Mouse (Mus musculus): ENCODE results near the gene Erich3. TPM values are rescaled to one million over a fixed set of nuclear protein-coding genes. Genes with fewer than 3 reads are reported as not detected.
"Not testable (repeated sequence)": the region's sequence is repeated elsewhere in the genome, so short reads cannot be mapped to it uniquely, and the experiment has no call there.

The Erich3 gene
- 0.09 TPM in 2 replicates for polyA plus RNA-seq (2015; fragmentation: Nextera tagmentation; extraction: Ambion mirVana)

DNA sequence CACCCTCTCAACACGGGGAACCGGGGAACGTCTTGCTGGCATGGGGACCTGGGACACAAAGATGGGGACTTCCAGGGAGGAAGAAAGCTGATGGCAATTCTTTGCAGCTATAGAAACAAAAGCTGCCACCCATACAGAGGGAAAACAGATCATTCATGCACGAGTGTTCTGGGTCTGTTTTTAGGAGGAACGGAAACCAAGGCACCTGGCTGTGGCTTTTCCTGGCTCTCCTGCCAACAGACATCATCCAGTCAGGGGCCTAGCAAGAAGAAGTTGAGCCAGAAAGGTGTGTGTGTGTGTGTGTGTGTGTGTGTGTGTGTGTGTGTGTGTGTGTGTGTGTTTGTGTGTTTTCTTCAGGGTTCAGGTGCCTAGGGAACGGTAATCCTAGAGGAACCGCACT is at the start of gene Erich3:
TSS of gene Erich3 (plus strand) at position 315 of the 400 bp plus-strand sequence.
- no peak for ATAC-seq (ENCODE audit: insufficient number of reproducible peaks, low FRiP score, low TSS enrichment, low read depth)
- WGBS: 28% methylated on average over 7 of the region's 7 CpGs
- Histone ChIP-seq H3K36me3 (no peaks in the 10 kb centered on the region), H3K9ac (no peak within 1 kb of the TSS), H3K9me3 (no peaks in the 10 kb centered on the region), H3K4me3 (peak within 1 kb of the TSS; percentile 30), H3K4me2 (peak within 1 kb of the TSS; percentile 56), H3K4me1 (peaks cover 14% of the 10 kb centered on the region), H3K27ac (no peak within 1 kb of the TSS), H3K27me3 (peaks cover 24% of the 10 kb centered on the region)

DNA sequence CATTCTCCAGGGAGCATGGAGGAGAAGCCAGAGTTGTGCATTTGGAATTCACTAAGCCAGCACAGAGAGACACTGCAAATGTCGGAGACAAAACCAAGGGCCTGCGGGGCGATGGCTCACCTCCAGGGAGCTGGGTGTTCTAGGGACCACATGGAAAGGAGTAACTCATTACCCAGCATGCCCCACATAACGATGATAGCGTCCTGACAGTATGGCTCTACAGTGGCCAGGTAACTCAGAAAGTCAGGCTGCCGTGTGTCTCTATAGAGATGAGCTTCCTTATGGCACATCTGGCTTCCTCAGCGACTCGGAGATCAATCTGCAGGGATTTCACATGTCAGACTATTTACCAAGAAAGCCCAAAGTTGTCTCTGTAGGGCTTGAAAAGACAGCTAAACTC is 48.9 kb upstream of the Erich3 start:
- Histone ChIP-seq H3K27me3 (no peaks in the 10 kb centered on the region), H3K4me3 (no peak overlapping the region), H3K9ac (no peak overlapping the region), H3K4me2 (no peak overlapping the region), H3K9me3 (no peaks in the 10 kb centered on the region), H3K27ac (no peak overlapping the region), H3K4me1 (no peaks in the 10 kb centered on the region), H3K36me3 (no peaks in the 10 kb centered on the region; the same call in 1 of the 2 replicates)
- no peak for ATAC-seq (ENCODE audit: insufficient number of reproducible peaks, low FRiP score, low TSS enrichment, low read depth)
- WGBS: 89% methylated on average over 8 of the region's 8 CpGs

DNA sequence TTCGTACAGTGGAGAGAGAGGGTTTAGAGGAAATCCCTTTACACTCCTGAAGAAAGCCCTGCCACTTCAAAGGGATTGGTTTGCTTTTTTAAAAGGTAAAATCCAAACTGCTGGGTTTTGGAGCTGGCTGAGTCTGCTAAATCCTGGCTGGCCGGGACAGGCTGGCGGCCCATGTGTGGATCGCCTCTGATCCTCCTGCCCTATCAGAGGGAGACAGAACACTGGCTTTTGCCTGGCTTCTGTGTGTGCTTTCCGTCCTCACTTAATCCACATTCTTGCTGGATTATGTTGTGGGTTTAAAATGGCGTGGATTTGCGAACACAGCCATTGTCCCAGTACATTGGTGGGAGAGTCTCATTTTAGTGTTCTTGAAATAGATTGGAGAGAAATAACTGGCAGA is 48.4 kb upstream of the Erich3 start:
- H3K36me3 ChIP-seq: no peaks in the 10 kb centered on the region; the same call in 1 of the 2 replicates
- no peaks in the 10 kb centered on the region for H3K9me3 ChIP-seq
- ATAC-seq (ENCODE audit: insufficient number of reproducible peaks, low FRiP score, low TSS enrichment, low read depth): no peak
- H3K27me3 ChIP-seq: no peaks in the 10 kb centered on the region
- no peak overlapping the region for H3K27ac ChIP-seq
- 85% methylated on average over 7 of the region's 7 CpGs for WGBS
- H3K4me3 ChIP-seq: no peak overlapping the region
- H3K9ac ChIP-seq: no peak overlapping the region
- no peaks in the 10 kb centered on the region for H3K4me1 ChIP-seq
- H3K4me2 ChIP-seq: no peak overlapping the region

DNA sequence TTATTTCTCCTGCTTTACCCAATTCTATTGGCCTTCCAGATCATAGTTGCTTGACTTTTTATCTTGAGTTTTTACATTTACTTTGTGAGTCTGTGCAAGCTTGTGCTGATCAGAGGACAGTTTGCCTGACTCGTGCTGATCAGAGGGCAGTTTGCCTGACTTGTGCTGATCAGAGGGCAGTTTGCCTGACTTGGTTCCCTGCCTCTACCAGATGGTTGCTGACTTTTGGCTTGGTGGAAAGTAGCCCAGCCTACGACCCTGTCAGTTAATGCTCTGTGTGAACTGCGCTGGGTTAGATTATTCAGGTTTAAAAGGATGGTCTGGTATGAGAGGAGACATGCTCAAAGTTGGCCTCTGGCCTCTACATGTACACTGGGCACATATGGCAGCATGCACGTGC is 47.6 kb upstream of the Erich3 start:
- ATAC-seq (ENCODE audit: insufficient number of reproducible peaks, low FRiP score, low TSS enrichment, low read depth): no peak
- Histone ChIP-seq H3K27me3 (no peaks in the 10 kb centered on the region), H3K36me3 (no peaks in the 10 kb centered on the region; the same call in 1 of the 2 replicates), H3K4me3 (no peak overlapping the region), H3K4me2 (no peak overlapping the region), H3K9me3 (no peaks in the 10 kb centered on the region), H3K9ac (no peak overlapping the region), H3K27ac (no peak overlapping the region), H3K4me1 (no peaks in the 10 kb centered on the region)
- 86% methylated on average over 4 of the region's 4 CpGs for WGBS

DNA sequence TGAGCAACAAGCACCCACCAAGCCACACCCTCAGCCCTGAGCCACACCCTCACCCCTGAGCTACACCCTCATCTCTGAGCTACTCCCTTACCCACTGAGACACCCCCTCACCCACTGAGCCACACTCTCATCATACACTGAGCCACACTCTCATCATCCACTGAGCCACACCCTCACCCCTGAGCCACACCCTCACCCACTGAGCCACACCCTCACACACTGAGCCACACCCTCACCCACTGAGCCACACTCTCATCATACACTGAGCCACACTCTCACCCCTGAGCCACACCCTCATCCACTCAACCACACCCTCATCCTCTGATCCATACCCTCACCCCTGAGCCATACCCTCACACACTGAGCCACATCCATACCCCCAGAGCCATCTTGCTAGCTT is 35.4 kb upstream of the Erich3 start:
- ATAC-seq (ENCODE audit: insufficient number of reproducible peaks, low FRiP score, low TSS enrichment, low read depth): 0 out of 2 replicates have a peak, but pooled peaks have one; percentile 69
- no peak overlapping the region for H3K4me2 ChIP-seq
- no peak overlapping the region for H3K27ac ChIP-seq
- H3K9me3 ChIP-seq: no peaks in the 10 kb centered on the region
- H3K36me3 ChIP-seq: no peaks in the 10 kb centered on the region
- H3K4me1 ChIP-seq: no peaks in the 10 kb centered on the region
- H3K9ac ChIP-seq: no peak overlapping the region
- no peak overlapping the region for H3K4me3 ChIP-seq
- no peaks in the 10 kb centered on the region for H3K27me3 ChIP-seq

DNA sequence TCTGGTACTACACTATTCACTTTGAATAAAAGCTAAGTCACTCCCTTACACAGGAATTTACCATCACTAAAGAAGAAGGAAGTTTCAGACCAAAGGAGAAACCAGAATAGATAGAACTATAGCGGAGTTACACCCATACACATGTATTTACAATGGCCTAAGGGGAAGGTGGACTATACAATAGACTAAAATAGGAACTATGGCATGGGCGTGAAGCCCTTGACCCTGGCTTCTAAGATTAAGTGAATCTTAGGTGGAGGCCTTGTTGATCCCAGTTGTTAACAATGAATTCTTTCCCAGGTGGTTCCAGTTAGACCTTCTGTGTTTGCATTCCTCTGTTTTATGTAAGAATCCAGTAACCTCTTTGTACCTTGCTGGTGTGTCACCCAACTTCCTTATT is 32.4 kb upstream of the Erich3 start:
- not testable (repeated sequence) for H3K4me2 ChIP-seq; H3K9ac ChIP-seq; H3K36me3 ChIP-seq; H3K4me1 ChIP-seq; H3K27ac ChIP-seq; H3K27me3 ChIP-seq; ATAC-seq (ENCODE audit: insufficient number of reproducible peaks, low FRiP score, low TSS enrichment, low read depth); H3K4me3 ChIP-seq; H3K9me3 ChIP-seq
- 73% methylated on average over 2 of the region's 2 CpGs for WGBS

DNA sequence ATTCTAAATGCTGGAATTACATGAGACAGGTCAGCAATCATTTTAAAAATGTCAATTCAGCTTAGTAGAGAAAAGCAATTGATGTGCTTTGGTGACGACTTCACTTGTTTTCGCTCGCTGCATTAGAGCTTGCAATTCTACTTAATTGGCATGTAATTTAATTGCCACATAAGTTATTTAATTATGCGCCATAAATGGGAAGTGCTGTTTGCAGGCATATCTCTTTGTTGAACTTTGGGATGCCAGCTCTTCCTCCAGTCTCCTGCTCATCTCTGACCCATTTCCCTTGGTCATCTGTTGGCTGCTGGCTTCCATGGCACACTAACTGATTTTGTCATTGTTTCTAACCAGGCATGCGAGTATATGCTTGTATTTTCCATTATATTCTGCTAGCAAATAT is 30.6 kb upstream of the Erich3 start:
- Histone ChIP-seq H3K9me3 (no peaks in the 10 kb centered on the region), H3K9ac (no peak overlapping the region), H3K36me3 (no peaks in the 10 kb centered on the region), H3K27ac (no peak overlapping the region), H3K4me1 (no peaks in the 10 kb centered on the region), H3K4me3 (no peak overlapping the region), H3K4me2 (no peak overlapping the region), H3K27me3 (no peaks in the 10 kb centered on the region)
- WGBS: 79% methylated on average over 5 of the region's 5 CpGs
- ATAC-seq (ENCODE audit: insufficient number of reproducible peaks, low FRiP score, low TSS enrichment, low read depth): no peak

GRCm38 (mm10) chr3:154646638-154647442 is 16.8 kb upstream of the Erich3 start:
- H3K9ac ChIP-seq: no peak overlapping the region
- no peak overlapping the region for H3K27ac ChIP-seq
- WGBS: 44% methylated on average over 29 of the region's 29 CpGs
- no peaks in the 10 kb centered on the region for H3K9me3 ChIP-seq
- ATAC-seq (ENCODE audit: insufficient number of reproducible peaks, low FRiP score, low TSS enrichment, low read depth): no peak
- peaks cover 2% of the 10 kb centered on the region; the same call in 1 of the 2 replicates for H3K4me1 ChIP-seq
- peak overlapping the region; percentile 45 for H3K4me2 ChIP-seq
- peak overlapping the region; percentile 33 for H3K4me3 ChIP-seq
- H3K36me3 ChIP-seq: no peaks in the 10 kb centered on the region
- peaks cover 18% of the 10 kb centered on the region for H3K27me3 ChIP-seq

DNA sequence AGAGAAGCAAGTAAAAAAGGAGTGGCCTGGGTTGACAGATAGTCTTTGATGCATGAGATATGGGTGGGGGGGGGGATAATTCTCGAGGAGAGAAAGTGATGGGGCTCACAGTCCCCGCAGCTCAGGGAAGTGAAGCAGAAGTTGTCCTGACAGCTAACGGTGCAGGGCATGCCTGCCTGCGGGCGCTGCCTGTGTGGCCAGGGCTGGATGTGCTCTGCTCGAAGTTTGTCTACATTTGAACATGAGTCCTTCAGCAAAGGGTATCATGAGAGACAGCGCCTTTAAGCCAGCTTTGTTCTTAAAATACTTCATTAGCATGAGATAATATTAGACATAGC is 16.2 kb upstream of the Erich3 start:
- Histone ChIP-seq H3K4me3 (peak overlapping the region; percentile 33), H3K4me1 (peaks cover 2% of the 10 kb centered on the region; the same call in 1 of the 2 replicates), H3K27ac (no peak overlapping the region), H3K36me3 (no peaks in the 10 kb centered on the region), H3K9ac (no peak overlapping the region), H3K4me2 (peak overlapping the region; percentile 45), H3K27me3 (peaks cover 24% of the 10 kb centered on the region), H3K9me3 (no peaks in the 10 kb centered on the region)
- no peak for ATAC-seq (ENCODE audit: insufficient number of reproducible peaks, low FRiP score, low TSS enrichment, low read depth)
- 46% methylated on average over 7 of the region's 7 CpGs for WGBS

DNA sequence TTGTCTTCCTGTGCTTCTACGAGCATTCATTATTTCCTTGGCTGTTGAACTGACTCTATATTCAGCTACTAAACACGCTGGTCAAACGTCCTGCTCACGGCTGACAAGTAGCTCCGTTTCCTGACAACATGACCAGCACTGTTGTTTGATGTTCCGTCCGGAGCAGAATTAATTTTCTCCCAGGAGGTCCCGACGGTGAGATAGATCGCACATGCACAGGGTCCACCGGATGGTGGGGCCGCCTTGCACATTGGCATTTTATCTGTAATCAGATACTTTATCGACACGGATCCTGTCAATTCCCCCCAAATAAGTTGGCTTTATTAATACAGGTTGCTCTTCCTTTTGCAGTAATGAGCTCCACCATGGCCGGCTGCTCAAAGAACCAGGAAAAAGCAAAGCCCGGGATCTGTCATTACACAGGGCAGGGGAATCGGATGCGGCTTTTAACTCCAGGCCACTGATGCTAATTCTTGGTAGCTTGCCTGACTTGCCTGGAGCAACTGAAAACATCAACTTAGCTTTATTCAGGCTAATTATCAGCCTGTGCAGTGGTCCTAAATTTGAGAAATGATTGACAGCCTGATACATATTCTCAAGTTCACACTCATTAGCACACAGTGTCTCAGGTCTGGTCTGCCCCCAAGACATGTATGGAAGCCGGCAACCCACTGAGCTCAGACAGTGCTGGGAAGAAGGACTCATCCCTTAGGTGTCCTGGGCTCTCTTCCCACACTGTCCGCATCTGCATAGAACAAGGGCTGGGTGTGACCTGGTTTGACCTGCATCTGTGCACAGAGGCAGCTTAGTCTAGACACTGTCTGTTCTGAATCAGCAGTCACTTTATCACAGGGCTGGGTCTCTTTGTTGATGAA is 14.0 kb upstream of the Erich3 start:
- H3K36me3 ChIP-seq: no peaks in the 10 kb centered on the region
- H3K9ac ChIP-seq: no peak overlapping the region
- no peak overlapping the region for H3K4me2 ChIP-seq
- 47% methylated on average over 20 of the region's 20 CpGs for whole genome bisulfite sequencing
- ATAC-seq (ENCODE audit: insufficient number of reproducible peaks, low FRiP score, low TSS enrichment, low read depth): no peak
- H3K27me3 ChIP-seq: peaks cover 31% of the 10 kb centered on the region
- peaks cover 4% of the 10 kb centered on the region; the same call in 1 of the 2 replicates for H3K4me1 ChIP-seq
- no peak overlapping the region for H3K27ac ChIP-seq
- H3K9me3 ChIP-seq: no peaks in the 10 kb centered on the region
- no peak overlapping the region for H3K4me3 ChIP-seq

DNA sequence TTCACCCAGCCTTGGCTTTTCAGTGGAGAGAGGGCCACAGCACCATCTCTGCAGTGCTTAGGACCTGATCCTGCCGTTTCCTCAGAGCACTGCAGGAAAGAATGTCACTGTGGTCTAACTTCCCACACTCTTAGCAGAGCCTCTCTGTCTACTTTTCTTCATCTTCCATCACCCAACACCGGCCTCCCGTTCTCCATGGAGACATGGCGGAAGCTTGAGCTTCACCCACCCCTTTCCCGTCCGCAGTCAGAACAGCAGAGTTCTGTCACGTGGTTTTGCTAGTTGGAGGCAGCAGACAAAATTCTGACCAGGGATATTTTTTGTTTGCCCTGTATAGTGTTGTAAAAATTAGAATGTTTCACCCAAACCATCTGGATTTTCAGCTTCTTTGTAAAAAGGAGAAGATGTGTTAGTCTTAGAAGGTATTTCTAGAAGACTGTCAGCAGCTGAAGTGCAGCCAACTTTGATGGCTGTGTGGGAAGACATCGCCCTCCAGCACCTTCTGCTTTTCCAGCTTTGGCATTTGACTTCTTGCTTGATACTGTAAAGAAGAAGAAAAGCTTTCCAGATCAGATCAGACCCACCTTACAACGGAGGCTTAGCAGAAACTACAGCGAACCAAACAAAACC is 12.4 kb upstream of the Erich3 start:
- ATAC-seq (ENCODE audit: insufficient number of reproducible peaks, low FRiP score, low TSS enrichment, low read depth): no peak
- H3K36me3 ChIP-seq: no peaks in the 10 kb centered on the region
- H3K4me1 ChIP-seq: peaks cover 4% of the 10 kb centered on the region; the same call in 1 of the 2 replicates
- H3K9me3 ChIP-seq: no peaks in the 10 kb centered on the region
- no peak overlapping the region for H3K9ac ChIP-seq
- H3K27me3 ChIP-seq: peaks cover 31% of the 10 kb centered on the region
- no peak overlapping the region for H3K4me3 ChIP-seq
- WGBS: 76% methylated on average over 10 of the region's 10 CpGs
- no peak overlapping the region for H3K4me2 ChIP-seq
- H3K27ac ChIP-seq: no peak overlapping the region

All from limb, embryonic 15.5 days (tissue).